Mouse (Mus musculus): ENCODE data around the gene Bub1b. TPM values are rescaled to one million over a fixed set of nuclear protein-coding genes. Genes with fewer than 3 reads are reported as not detected.

The Bub1b gene
- polyA plus RNA-seq, 1 experiment from 2014 or later = 133 TPM

- no peak overlapping the region for H3K27ac ChIP-seq (ENCODE audit: low read depth)
- H3K4me1 ChIP-seq (ENCODE audit: insufficient read depth) = peaks cover 7% of the 10 kb centered on the region; the same call in 1 of the 2 replicates
- WGBS = 50% methylated on average over 19 of the region's 19 CpGs
- peak overlapping the region; percentile 40 for H3K4me3 ChIP-seq (ENCODE audit: low read depth, low read length)
- no peak; the same call in 1 of the 2 replicates for TF ChIP-seq CTCF (IDR thresholded peaks at IDR 0.05; ENCODE audit: low read depth)
- peak overlapping the region; percentile 43; the same call in 1 of the 2 replicates for H3K9ac ChIP-seq
- peak; percentile 28 for ATAC-seq (ENCODE audit: insufficient read depth)
- peaks cover 21% of the 10 kb centered on the region for H3K27me3 ChIP-seq (ENCODE audit: insufficient read depth, low read length)
- H3K36me3 ChIP-seq (ENCODE audit: insufficient read depth) = no peaks in the 10 kb centered on the region
- no peak for DNase-seq
- H3K9me3 ChIP-seq (ENCODE audit: low read depth, low read length) = no peaks in the 10 kb centered on the region
- peak overlapping the region; percentile 73 for H3K4me2 ChIP-seq
Observed at GRCm38 (mm10) chr2:118663804-118664766, 66.1 kb downstream of the Bub1b start.

GRCm38 (mm10) chr2:118664975-118665516, 67.0 kb downstream of the Bub1b start:
- Histone ChIP-seq H3K4me2 (no peak overlapping the region), H3K4me3 (ENCODE audit: low read depth, low read length) (no peak overlapping the region), H3K9me3 (ENCODE audit: low read depth, low read length) (no peaks in the 10 kb centered on the region), H3K27me3 (ENCODE audit: insufficient read depth, low read length) (peaks cover 21% of the 10 kb centered on the region), H3K9ac (no peak overlapping the region), H3K4me1 (ENCODE audit: insufficient read depth) (no peaks in the 10 kb centered on the region; the same call in 1 of the 2 replicates), H3K27ac (ENCODE audit: low read depth) (no peak overlapping the region), H3K36me3 (ENCODE audit: insufficient read depth) (no peaks in the 10 kb centered on the region)
- DNase-seq = no peak
- no peak for TF ChIP-seq CTCF (IDR thresholded peaks at IDR 0.05; ENCODE audit: low read depth)
- ATAC-seq (ENCODE audit: insufficient read depth) = no peak
- 44% methylated on average over 3 of the region's 3 CpGs for WGBS

GRCm38 (mm10) chr2:118665616-118666015, 67.6 kb downstream of the Bub1b start:
- DNase-seq = no peak
- no peak for ATAC-seq (ENCODE audit: insufficient read depth)
- TF ChIP-seq CTCF (IDR thresholded peaks at IDR 0.05; ENCODE audit: low read depth) = no peak
- Histone ChIP-seq H3K4me3 (ENCODE audit: low read depth, low read length) (no peak overlapping the region), H3K4me1 (ENCODE audit: insufficient read depth) (no peaks in the 10 kb centered on the region), H3K27ac (ENCODE audit: low read depth) (no peak overlapping the region), H3K4me2 (no peak overlapping the region), H3K9me3 (ENCODE audit: low read depth, low read length) (no peaks in the 10 kb centered on the region), H3K36me3 (ENCODE audit: insufficient read depth) (no peaks in the 10 kb centered on the region), H3K27me3 (ENCODE audit: insufficient read depth, low read length) (peaks cover 21% of the 10 kb centered on the region), H3K9ac (no peak overlapping the region)
- 75% methylated on average over 4 of the region's 4 CpGs for WGBS

DNA sequence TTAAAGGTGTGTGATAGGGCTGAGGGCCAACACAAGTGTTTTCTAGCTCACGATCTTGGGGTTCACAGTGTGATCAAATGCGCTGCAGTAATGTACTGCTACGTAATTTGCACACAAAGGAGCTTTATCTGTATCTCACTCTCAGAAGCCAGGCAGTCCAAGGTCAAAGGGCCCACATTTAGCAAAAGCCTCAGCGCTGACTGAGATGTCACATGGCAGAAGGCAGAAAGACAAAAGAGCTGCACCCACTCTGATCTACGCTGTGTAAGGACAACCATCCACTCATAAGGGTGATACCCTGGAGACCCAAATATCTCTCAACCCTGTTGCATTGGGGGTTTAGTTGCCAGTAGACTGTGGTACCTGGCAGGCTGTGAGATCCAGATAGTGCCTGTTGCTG, 69.2 kb downstream of the Bub1b start:
- Histone ChIP-seq H3K27ac (ENCODE audit: low read depth) (no peak overlapping the region), H3K27me3 (ENCODE audit: insufficient read depth, low read length) (peaks cover 17% of the 10 kb centered on the region), H3K4me1 (ENCODE audit: insufficient read depth) (no peaks in the 10 kb centered on the region), H3K4me2 (no peak overlapping the region), H3K4me3 (ENCODE audit: low read depth, low read length) (no peak overlapping the region), H3K9ac (no peak overlapping the region), H3K9me3 (ENCODE audit: low read depth, low read length) (no peaks in the 10 kb centered on the region), H3K36me3 (ENCODE audit: insufficient read depth) (no peaks in the 10 kb centered on the region)
- no peak for TF ChIP-seq CTCF (IDR thresholded peaks at IDR 0.05; ENCODE audit: low read depth)
- no peak for DNase-seq
- 45% methylated on average over 5 of the region's 5 CpGs for WGBS
- ATAC-seq (ENCODE audit: insufficient read depth) = no peak

- 46% methylated on average over 6 of the region's 6 CpGs for WGBS
- no peak overlapping the region for H3K9ac ChIP-seq
- no peak overlapping the region for H3K4me3 ChIP-seq (ENCODE audit: low read depth, low read length)
- no peak overlapping the region for H3K4me2 ChIP-seq
- no peak for TF ChIP-seq CTCF (IDR thresholded peaks at IDR 0.05; ENCODE audit: low read depth)
- no peak for DNase-seq
- peaks cover 12% of the 10 kb centered on the region; the same call in 1 of the 2 replicates for H3K27me3 ChIP-seq (ENCODE audit: insufficient read depth, low read length)
- H3K4me1 ChIP-seq (ENCODE audit: insufficient read depth) = no peaks in the 10 kb centered on the region
- H3K9me3 ChIP-seq (ENCODE audit: low read depth, low read length) = no peaks in the 10 kb centered on the region
- no peaks in the 10 kb centered on the region for H3K36me3 ChIP-seq (ENCODE audit: insufficient read depth)
- no peak overlapping the region for H3K27ac ChIP-seq (ENCODE audit: low read depth)
- ATAC-seq (ENCODE audit: insufficient read depth) = no peak
Observed at GRCm38 (mm10) chr2:118669245-118669644, 71.2 kb downstream of the Bub1b start.

GRCm38 (mm10) chr2:118669785-118670184, 71.8 kb downstream of the Bub1b start:
- Histone ChIP-seq H3K27ac (ENCODE audit: low read depth) (no peak overlapping the region), H3K4me1 (ENCODE audit: insufficient read depth) (no peaks in the 10 kb centered on the region), H3K9me3 (ENCODE audit: low read depth, low read length) (no peaks in the 10 kb centered on the region), H3K4me2 (no peak overlapping the region), H3K9ac (no peak overlapping the region), H3K4me3 (ENCODE audit: low read depth, low read length) (no peak overlapping the region), H3K27me3 (ENCODE audit: insufficient read depth, low read length) (peaks cover 17% of the 10 kb centered on the region; the same call in 1 of the 2 replicates), H3K36me3 (ENCODE audit: insufficient read depth) (no peaks in the 10 kb centered on the region)
- TF ChIP-seq CTCF (IDR thresholded peaks at IDR 0.05; ENCODE audit: low read depth) = no peak
- ATAC-seq (ENCODE audit: insufficient read depth) (no peak), DNase-seq (no peak)
- WGBS = 24% methylated on average over 2 of the region's 2 CpGs

DNA sequence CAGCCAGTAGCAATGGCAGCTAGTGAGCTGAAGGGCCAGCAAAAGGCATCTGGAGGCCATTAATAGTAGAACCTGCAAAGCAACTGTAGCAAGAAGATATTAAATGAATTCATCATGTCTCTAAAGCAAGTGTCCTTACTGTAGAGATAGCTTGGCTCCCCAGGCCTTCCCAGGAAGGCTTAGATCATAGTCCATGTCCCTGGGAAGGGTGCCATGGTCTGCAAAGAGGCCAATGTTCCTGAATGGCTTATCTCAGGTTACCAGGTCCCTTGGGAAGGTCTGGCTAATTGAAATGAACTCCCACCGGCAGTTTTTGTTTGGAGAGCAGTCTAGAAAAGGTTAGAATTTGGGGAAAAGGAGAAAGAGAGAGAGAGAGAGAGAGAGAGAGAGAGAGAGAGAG, 73.7 kb downstream of the Bub1b start:
- Histone ChIP-seq H3K9ac (no peak overlapping the region), H3K27me3 (ENCODE audit: insufficient read depth, low read length) (peaks cover 34% of the 10 kb centered on the region), H3K27ac (ENCODE audit: low read depth) (no peak overlapping the region), H3K4me1 (ENCODE audit: insufficient read depth) (no peaks in the 10 kb centered on the region), H3K36me3 (ENCODE audit: insufficient read depth) (no peaks in the 10 kb centered on the region), H3K9me3 (ENCODE audit: low read depth, low read length) (no peaks in the 10 kb centered on the region), H3K4me3 (ENCODE audit: low read depth, low read length) (no peak overlapping the region), H3K4me2 (no peak overlapping the region)
- no peak for ATAC-seq (ENCODE audit: insufficient read depth)
- no peak for TF ChIP-seq CTCF (IDR thresholded peaks at IDR 0.05; ENCODE audit: low read depth)
- 47% methylated on average over 1 of the region's 1 CpGs for WGBS
- no peak for DNase-seq

Measured in lung, embryonic 14.5 days (tissue).